Comparison of ENCODE assay signal across 18 mouse cellular contexts in the genomic region with DNA sequence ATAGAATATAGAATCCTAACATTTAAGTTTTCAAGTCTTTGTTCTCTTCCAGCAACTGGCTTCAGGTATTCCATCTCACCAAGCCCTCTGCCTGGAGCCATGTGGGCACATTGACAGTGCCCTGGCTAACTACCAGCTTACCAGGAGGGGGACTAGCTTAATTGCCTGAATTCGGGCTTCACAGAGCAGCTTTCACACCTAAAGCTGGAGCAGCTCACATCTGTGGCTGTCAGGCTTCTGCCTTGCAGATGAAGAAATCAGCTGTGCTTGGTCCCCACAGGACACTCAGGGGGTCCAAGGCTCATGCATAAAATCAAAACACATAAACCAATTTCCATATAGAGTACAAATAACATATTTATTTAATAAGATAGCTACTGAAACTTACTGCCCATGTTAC.
A peak's percentile ranks its signal among the peaks of the same experiment; 100 is the strongest.
DNase-seq lines count a peak whose midpoint lies in the region; ATAC-seq and TF ChIP-seq lines count a peak whose summit lies in the region.
"Had no signal": no experiment of that assay in that cellular context is flagged by ENCODE, and none has a peak within 500 bp of the region (broad histone marks: within the 10 kb centered on the region; RNA-seq: fewer than 3 reads in every experiment).

No protein-coding gene starts in this region.

- no peak for ATAC-seq in embryonic facial prominence, embryonic 14.5 days (ENCODE audit: low read depth)
- no peak for ATAC-seq in hindbrain, postnatal 0 days
- ATAC-seq: intestine, embryonic 16.5 days; liver, embryonic 12.5 days had no signal

- H3K4me1 ChIP-seq in embryonic facial prominence, embryonic 14.5 days (ENCODE audit: control insufficient read depth, insufficient read depth, low read length), result no peaks in the 10 kb centered on the region
- no peaks in the 10 kb centered on the region for H3K4me1 ChIP-seq in embryonic facial prominence, embryonic 10.5 days
- H3K4me1 ChIP-seq in hindbrain, postnatal 0 days (ENCODE audit: insufficient read depth, low read length), result no peaks in the 10 kb centered on the region
- H3K4me1 ChIP-seq: heart, embryonic 12.5 days; liver, embryonic 12.5 days had no signal

- H3K4me2 ChIP-seq in embryonic facial prominence, embryonic 14.5 days (ENCODE audit: low read depth, low read length), result no peak overlapping the region
- H3K4me2 ChIP-seq in hindbrain, postnatal 0 days (ENCODE audit: low read depth, low read length), result no peak overlapping the region
- H3K4me2 ChIP-seq: heart, embryonic 12.5 days; liver, embryonic 12.5 days; lung, embryonic 14.5 days had no signal

- H3K27ac ChIP-seq in embryonic facial prominence, embryonic 14.5 days (replicated peaks; ENCODE audit: low read depth, low read length), result no peak overlapping the region
- no peak overlapping the region for H3K27ac ChIP-seq in embryonic facial prominence, embryonic 10.5 days (replicated peaks)
- no peak overlapping the region for H3K27ac ChIP-seq in hindbrain, postnatal 0 days
- H3K27ac ChIP-seq: layer of hippocampus, adult 2 months; liver, embryonic 12.5 days had no signal

- H3K9ac ChIP-seq in embryonic facial prominence, embryonic 14.5 days (ENCODE audit: low read depth, low read length), result no peak overlapping the region
- H3K9ac ChIP-seq in hindbrain, postnatal 0 days (replicated peaks; ENCODE audit: low read length), result no peak overlapping the region
- H3K9ac ChIP-seq: heart, embryonic 12.5 days; liver, embryonic 12.5 days; lung, embryonic 14.5 days had no signal

- peak; percentile 2 for DNase-seq in embryonic facial prominence, embryonic 14.5 days (ENCODE audit: low spot score)
- no peak for DNase-seq in embryonic facial prominence, embryonic 10.5 days (ENCODE audit: low spot score)
- DNase-seq in retina, postnatal 1 day, result peak; percentile 1
- DNase-seq in retina, embryonic 14.5 days (ENCODE audit: low spot score), result no peak
- peak; percentile 44 for DNase-seq in hindbrain, postnatal 0 days (ENCODE audit: low spot score)
- DNase-seq in lung, postnatal 25 days (ENCODE audit: low spot score), result no peak
- DNase-seq in heart, adult 8-10 months (ENCODE audit: low spot score), result no peak
- DNase-seq in right cerebral cortex, adult 18-20 months, result no peak
- DNase-seq: adrenal gland, adult 8-10 months; cerebellum, adult 8-10 months; heart, postnatal 36 days; lung, embryonic 14.5 days; spleen, adult 18-20 months; thymus, adult 18-20 months had no signal

- H3K9me3 ChIP-seq in embryonic facial prominence, embryonic 14.5 days (ENCODE audit: control insufficient read depth, low read length), result no peaks in the 10 kb centered on the region
- no peaks in the 10 kb centered on the region for H3K9me3 ChIP-seq in embryonic facial prominence, embryonic 10.5 days
- no peaks in the 10 kb centered on the region for H3K9me3 ChIP-seq in hindbrain, postnatal 0 days (ENCODE audit: low read length)
- H3K9me3 ChIP-seq: heart, embryonic 12.5 days; liver, embryonic 12.5 days had no signal

- H3K4me3 ChIP-seq in embryonic facial prominence, embryonic 14.5 days (ENCODE audit: low read depth, low read length), result no peak overlapping the region
- no peak overlapping the region for H3K4me3 ChIP-seq in embryonic facial prominence, embryonic 10.5 days
- H3K4me3 ChIP-seq in hindbrain, postnatal 0 days (ENCODE audit: low read length), result no peak overlapping the region
- H3K4me3 ChIP-seq: heart, embryonic 12.5 days; layer of hippocampus, adult 2 months; liver, embryonic 12.5 days had no signal

- H3K27me3 ChIP-seq in embryonic facial prominence, embryonic 14.5 days (replicated peaks; ENCODE audit: control insufficient read depth, insufficient read depth, low read length), result no peaks in the 10 kb centered on the region
- no peaks in the 10 kb centered on the region for H3K27me3 ChIP-seq in embryonic facial prominence, embryonic 10.5 days (replicated peaks; ENCODE audit: low read depth, poor library complexity, severe bottlenecking)
- H3K27me3 ChIP-seq in hindbrain, postnatal 0 days (ENCODE audit: insufficient read depth, low read length), result no peaks in the 10 kb centered on the region
- H3K27me3 ChIP-seq: heart, embryonic 12.5 days; liver, embryonic 12.5 days had no signal

- no peak for TF ChIP-seq CTCF in hindbrain, postnatal 0 days (IDR thresholded peaks at IDR 0.05; ENCODE audit: low read depth)

- no peaks in the 10 kb centered on the region for H3K36me3 ChIP-seq in embryonic facial prominence, embryonic 14.5 days (ENCODE audit: control insufficient read depth, insufficient read depth, low read length)
- H3K36me3 ChIP-seq in embryonic facial prominence, embryonic 10.5 days (replicated peaks), result no peaks in the 10 kb centered on the region
- no peaks in the 10 kb centered on the region for H3K36me3 ChIP-seq in hindbrain, postnatal 0 days (ENCODE audit: insufficient read depth, low read length)
- H3K36me3 ChIP-seq: heart, embryonic 12.5 days; liver, embryonic 12.5 days had no signal

- WGBS in embryonic facial prominence, embryonic 14.5 days, result 62% methylated on average over 1 of the region's 1 CpGs
- 44% methylated on average over 1 of the region's 1 CpGs for WGBS in embryonic facial prominence, embryonic 10.5 days
- 21% methylated on average over 1 of the region's 1 CpGs for WGBS in hindbrain, postnatal 0 days

Comparison
In these comparisons a context has a peak if more than half of its experiments do, and no peak if none do; other contexts are left out.
1. DNase-seq: peak in embryonic facial prominence, embryonic 14.5 days (single experiment), retina, postnatal 1 day (single experiment) and hindbrain, postnatal 0 days (single experiment); none in embryonic facial prominence, embryonic 10.5 days (single experiment), retina, embryonic 14.5 days (single experiment), lung, postnatal 25 days (single experiment), heart, adult 8-10 months (single experiment) and right cerebral cortex, adult 18-20 months (single experiment).